Mouse (Mus musculus) embryonic fibroblast, embryonic 13.5 days (primary cell): ENCODE data around the gene Rasgrp2.

Source experiments
- CTCF ChIP-seq: IDR thresholded peaks from 2 replicates; pipeline ENCODE4 v1.5.1; 2011; ENCODE audit warnings: mild to moderate bottlenecking, control low read depth, low read length, moderate library complexity, borderline replicate concordance; ENCODE audit not compliant: insufficient read depth
- POLR2A ChIP-seq: IDR thresholded peaks from 2 replicates; pipeline ENCODE4 v1.6.1; 2011; ENCODE audit warnings: low read depth, mild to moderate bottlenecking, control low read depth, low read length, moderate library complexity

DNA sequence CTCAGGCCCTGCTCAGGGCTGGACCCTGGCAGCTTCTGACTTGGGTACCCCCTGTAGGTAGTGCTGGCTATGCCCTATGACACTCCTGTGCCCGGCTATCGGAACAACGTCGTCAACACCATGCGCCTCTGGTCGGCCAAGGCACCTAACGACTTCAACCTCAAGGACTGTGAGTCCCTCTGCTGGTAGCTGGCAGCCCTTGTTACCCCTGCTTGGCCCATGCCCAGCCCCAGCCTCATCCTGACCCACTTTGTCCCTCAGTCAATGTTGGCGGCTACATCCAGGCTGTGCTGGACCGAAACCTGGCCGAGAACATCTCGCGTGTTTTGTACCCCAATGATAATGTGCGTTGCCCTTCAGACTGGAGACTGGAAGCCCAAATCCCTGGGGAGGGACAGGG is 11.1 kb upstream of the Rasgrp2 start:
- TF ChIP-seq CTCF, result no peak
- no peak for TF ChIP-seq POLR2A
